Mouse (Mus musculus): ENCODE results near the gene Slc25a1. TPM values are rescaled to one million over a fixed set of nuclear protein-coding genes. Genes with fewer than 3 reads are reported as not detected.

The Slc25a1 gene
- polyA plus RNA-seq, 1 experiment: 46.1 TPM

- DNase-seq (ENCODE audit: low read depth in 1 of 2, low spot score in 2 of 2): no peak
- Histone ChIP-seq H3K27me3 (ENCODE audit: control insufficient read depth, insufficient read depth, low read length) (no peaks in the 10 kb centered on the region), H3K27ac (ENCODE audit: insufficient read depth, low read length) (no peak overlapping the region), H3K4me3 (ENCODE audit: extremely low read depth, insufficient read depth, insufficient read length) (no peak overlapping the region), H3K4me1 (ENCODE audit: control insufficient read depth, insufficient read depth, insufficient read length) (peaks cover 2% of the 10 kb centered on the region; the same call in 1 of the 2 replicates), H3K36me3 (ENCODE audit: control insufficient read depth, insufficient read depth, low read length) (no peaks in the 10 kb centered on the region)
- 78% methylated on average over 9 of the region's 9 CpGs for WGBS
- no peak for TF ChIP-seq CTCF (IDR thresholded peaks at IDR 0.05; ENCODE audit: extremely low read depth, insufficient read depth, insufficient read length, insufficient replicate concordance)
- no peak for TF ChIP-seq POLR2A (IDR thresholded peaks at IDR 0.05; ENCODE audit: low read depth, low read length)
Observed at GRCm38 (mm10) chr16:17933594-17934444, 5.8 kb upstream of the Slc25a1 start.

- Histone ChIP-seq H3K36me3 (ENCODE audit: control insufficient read depth, insufficient read depth, low read length) (no peaks in the 10 kb centered on the region), H3K27ac (ENCODE audit: insufficient read depth, low read length) (no peak overlapping the region), H3K4me1 (ENCODE audit: control insufficient read depth, insufficient read depth, insufficient read length) (peaks cover 2% of the 10 kb centered on the region), H3K4me3 (ENCODE audit: extremely low read depth, insufficient read depth, insufficient read length) (no peak overlapping the region), H3K27me3 (ENCODE audit: control insufficient read depth, insufficient read depth, low read length) (no peaks in the 10 kb centered on the region)
- DNase-seq (ENCODE audit: low read depth in 1 of 2, low spot score in 2 of 2): no peak
- TF ChIP-seq CTCF (IDR thresholded peaks at IDR 0.05; ENCODE audit: extremely low read depth, insufficient read depth, insufficient read length, insufficient replicate concordance): no peak
- no peak for TF ChIP-seq POLR2A (IDR thresholded peaks at IDR 0.05; ENCODE audit: low read depth, low read length)
- WGBS: 90% methylated on average over 5 of the region's 5 CpGs
Observed at GRCm38 (mm10) chr16:17931906-17932460, 4.0 kb upstream of the Slc25a1 start.

GRCm38 (mm10) chr16:17929631-17930030, 1.6 kb upstream of the Slc25a1 start:
- Histone ChIP-seq H3K4me3 (ENCODE audit: extremely low read depth, insufficient read depth, insufficient read length) (no peak overlapping the region), H3K36me3 (ENCODE audit: control insufficient read depth, insufficient read depth, low read length) (0 out of 2 replicates have a peak, but pooled peaks cover 2% of the 10 kb centered on the region), H3K27ac (ENCODE audit: insufficient read depth, low read length) (no peak overlapping the region), H3K4me1 (ENCODE audit: control insufficient read depth, insufficient read depth, insufficient read length) (peaks cover 2% of the 10 kb centered on the region), H3K27me3 (ENCODE audit: control insufficient read depth, insufficient read depth, low read length) (no peaks in the 10 kb centered on the region)
- no peak for DNase-seq (ENCODE audit: low read depth in 1 of 2, low spot score in 2 of 2)
- WGBS: 79% methylated on average over 2 of the region's 2 CpGs
- TF ChIP-seq CTCF (IDR thresholded peaks at IDR 0.05; ENCODE audit: extremely low read depth, insufficient read depth, insufficient read length, insufficient replicate concordance) (no peak), POLR2A (IDR thresholded peaks at IDR 0.05; ENCODE audit: low read depth, low read length) (no peak)

GRCm38 (mm10) chr16:17929211-17929610, 1.2 kb upstream of the Slc25a1 start:
- no peak for TF ChIP-seq POLR2A (IDR thresholded peaks at IDR 0.05; ENCODE audit: low read depth, low read length)
- TF ChIP-seq CTCF (IDR thresholded peaks at IDR 0.05; ENCODE audit: extremely low read depth, insufficient read depth, insufficient read length, insufficient replicate concordance): no peak
- WGBS: 25% methylated on average over 2 of the region's 2 CpGs

GRCm38 (mm10) chr16:17928627-17929104, 647 bp upstream of the Slc25a1 start:
- H3K4me1 ChIP-seq (ENCODE audit: control insufficient read depth, insufficient read depth, insufficient read length): no peaks in the 10 kb centered on the region; the same call in 1 of the 2 replicates
- peak overlapping the region; percentile 84 for H3K27ac ChIP-seq (ENCODE audit: insufficient read depth, low read length)
- 0 out of 2 replicates have a peak, but pooled peaks cover 2% of the 10 kb centered on the region for H3K36me3 ChIP-seq (ENCODE audit: control insufficient read depth, insufficient read depth, low read length)
- no peaks in the 10 kb centered on the region for H3K27me3 ChIP-seq (ENCODE audit: control insufficient read depth, insufficient read depth, low read length)
- under 1% methylated on average over 9 of the region's 9 CpGs for WGBS
- TF ChIP-seq CTCF (IDR thresholded peaks at IDR 0.05; ENCODE audit: extremely low read depth, insufficient read depth, insufficient read length, insufficient replicate concordance): peak; percentile 51; the same call in 1 of the 2 replicates
- no peak for TF ChIP-seq POLR2A (IDR thresholded peaks at IDR 0.05; ENCODE audit: low read depth, low read length)
- peak overlapping the region; percentile 81 for H3K4me3 ChIP-seq (ENCODE audit: extremely low read depth, insufficient read depth, insufficient read length)
- DNase-seq (ENCODE audit: low read depth in 1 of 2, low spot score in 2 of 2): peak; percentile 73 to 84

More at GRCm38 (mm10) chr16:17929211-17929610, 1.2 kb upstream of the Slc25a1 start:
- Histone ChIP-seq H3K36me3 (ENCODE audit: control insufficient read depth, insufficient read depth, low read length) (0 out of 2 replicates have a peak, but pooled peaks cover 2% of the 10 kb centered on the region), H3K4me1 (ENCODE audit: control insufficient read depth, insufficient read depth, insufficient read length) (no peaks in the 10 kb centered on the region; the same call in 1 of the 2 replicates), H3K27ac (ENCODE audit: insufficient read depth, low read length) (no peak overlapping the region), H3K27me3 (ENCODE audit: control insufficient read depth, insufficient read depth, low read length) (no peaks in the 10 kb centered on the region), H3K4me3 (ENCODE audit: extremely low read depth, insufficient read depth, insufficient read length) (no peak overlapping the region)
- no peak for DNase-seq (ENCODE audit: low read depth in 1 of 2, low spot score in 2 of 2)

- Histone ChIP-seq H3K27ac (ENCODE audit: insufficient read depth, low read length) (peak overlapping the region; percentile 84), H3K36me3 (ENCODE audit: control insufficient read depth, insufficient read depth, low read length) (0 out of 2 replicates have a peak, but pooled peaks cover 2% of the 10 kb centered on the region), H3K27me3 (ENCODE audit: control insufficient read depth, insufficient read depth, low read length) (no peaks in the 10 kb centered on the region), H3K4me3 (ENCODE audit: extremely low read depth, insufficient read depth, insufficient read length) (peak overlapping the region; percentile 81), H3K4me1 (ENCODE audit: control insufficient read depth, insufficient read depth, insufficient read length) (peaks cover 2% of the 10 kb centered on the region)
- WGBS: 4% methylated on average over 69 of the region's 72 CpGs
- peak in 1 of 2 experiments; percentile 33 for DNase-seq (ENCODE audit: low read depth in 1 of 2, low spot score in 2 of 2)
- TF ChIP-seq POLR2A (IDR thresholded peaks at IDR 0.05; ENCODE audit: low read depth, low read length) (no peak), CTCF (IDR thresholded peaks at IDR 0.05; ENCODE audit: extremely low read depth, insufficient read depth, insufficient read length, insufficient replicate concordance) (no peak)
Observed at GRCm38 (mm10) chr16:17927351-17928082, 502 bp downstream of the Slc25a1 start.
